Mouse (Mus musculus) liver, postnatal 0 days (tissue): ENCODE data around the gene Atp2a1.

Experiments used
- CTCF ChIP-seq: sonication (generic); IDR thresholded peaks from 2 replicates; pipeline ENCODE4 v1.5.1; 2016; ENCODE audit warnings: antibody characterized with exemption, low read depth
- EP300 ChIP-seq: IDR thresholded peaks from 2 replicates; pipeline ENCODE4 v1.6.1; 2016; ENCODE audit warnings: antibody characterized with exemption, low read depth, mild to moderate bottlenecking

DNA sequence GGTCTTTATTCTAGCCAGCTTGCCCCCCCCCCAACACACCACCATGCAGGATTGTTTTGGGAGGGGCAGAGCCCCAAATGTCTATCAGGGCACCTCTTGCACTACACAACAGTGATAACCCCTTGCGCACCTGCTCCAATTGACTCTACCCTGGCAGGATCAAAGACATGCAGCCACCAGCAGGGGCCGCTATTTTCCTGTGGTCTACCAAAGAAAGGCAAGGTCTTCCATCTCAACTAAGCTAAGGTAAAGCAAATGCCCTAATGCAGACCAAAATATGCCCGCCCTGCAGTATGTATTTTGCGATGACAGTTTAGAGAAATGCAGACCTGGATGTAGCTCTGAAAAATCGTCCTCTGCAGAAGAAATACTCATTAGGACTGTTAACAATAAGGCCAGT, 63.4 kb downstream of the Atp2a1 start:
- peak; percentile 96 for TF ChIP-seq CTCF
- no peak for TF ChIP-seq EP300
